Mouse (Mus musculus) ovary, postnatal 10 days (tissue): ENCODE data around the gene Lrfn4.
"Not testable (repeated sequence)": the region's sequence is repeated elsewhere in the genome, so short reads cannot be mapped to it uniquely, and the experiment has no call there.

ENCODE experiments used
- DNase-seq: peaks from one replicate; pipeline ENCODE4 v3.0.0; 2022; ENCODE audit warnings: low spot score

The Lrfn4 gene

GRCm38 (mm10) chr19:4610109-4610508 lies 5.4 kb downstream of the Lrfn4 start:
- no peak for DNase-seq

DNA sequence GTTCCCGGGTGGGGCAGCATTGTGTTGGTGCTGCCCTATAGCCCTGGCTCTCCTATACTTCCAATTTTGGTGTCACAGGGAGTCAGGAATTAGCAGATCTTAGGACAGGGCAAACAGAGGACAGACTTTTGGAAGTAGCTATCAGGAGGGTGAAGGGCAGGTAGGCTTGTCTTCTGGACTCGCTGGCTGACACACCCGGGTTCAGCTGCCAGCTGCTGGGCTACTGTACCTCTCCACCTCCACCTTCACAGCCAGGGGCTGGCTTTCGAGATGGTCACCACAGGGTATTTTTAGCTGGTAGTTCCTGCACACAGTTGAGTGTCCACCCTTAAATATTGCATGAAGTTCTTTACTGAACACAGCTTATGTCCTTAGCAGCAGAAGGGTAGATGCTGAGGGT lies 7.0 kb downstream of the Lrfn4 start:
- DNase-seq = no peak

DNA sequence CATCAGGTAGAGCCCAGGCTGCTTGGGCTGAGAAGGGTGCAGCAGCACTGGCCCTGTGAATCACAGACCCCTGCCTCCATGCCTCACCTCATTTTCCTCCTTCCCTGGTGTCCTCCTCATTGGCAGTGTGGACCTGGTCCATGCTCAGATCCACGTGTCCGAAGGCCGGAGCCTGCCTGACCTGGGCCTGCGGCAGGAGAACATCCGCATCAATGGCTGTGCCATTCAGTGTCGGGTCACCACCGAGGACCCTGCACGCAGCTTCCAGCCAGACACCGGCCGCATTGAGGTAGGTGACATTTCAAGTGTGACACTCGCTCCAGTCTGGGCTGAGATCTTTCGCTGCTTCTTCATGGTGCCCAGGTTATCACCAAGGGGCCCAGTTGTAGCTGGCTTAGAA lies 8.1 kb downstream of the Lrfn4 start:
- DNase-seq = no peak

DNA sequence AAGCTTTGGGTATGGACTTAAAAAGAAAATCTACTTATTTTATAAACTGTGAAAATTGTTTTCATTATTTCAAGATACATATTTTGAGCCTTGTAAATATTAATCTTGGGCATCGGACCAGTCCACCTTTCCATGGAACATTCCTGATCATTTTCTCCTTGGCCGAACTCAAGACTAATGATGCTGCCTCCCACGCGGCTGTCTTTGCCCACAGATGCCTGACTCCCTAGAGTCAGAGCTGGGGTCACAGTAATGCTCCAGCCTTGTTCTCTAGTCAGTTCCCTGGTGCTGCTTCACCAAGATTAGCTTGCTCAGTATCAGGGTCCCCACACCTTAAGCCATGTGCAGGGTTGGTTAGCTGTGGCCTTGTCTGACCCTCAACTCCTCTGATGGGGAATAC lies 9.8 kb downstream of the Lrfn4 start:
- DNase-seq = no peak

- DNase-seq = no peak
Measured at GRCm38 (mm10) chr19:4603801-4604723, 11.4 kb downstream of the Lrfn4 start.

- DNase-seq = no peak
Measured at GRCm38 (mm10) chr19:4602459-4602858, 13.0 kb downstream of the Lrfn4 start.

- no peak for DNase-seq
Measured at GRCm38 (mm10) chr19:4596071-4596470, 19.4 kb downstream of the Lrfn4 start.

DNA sequence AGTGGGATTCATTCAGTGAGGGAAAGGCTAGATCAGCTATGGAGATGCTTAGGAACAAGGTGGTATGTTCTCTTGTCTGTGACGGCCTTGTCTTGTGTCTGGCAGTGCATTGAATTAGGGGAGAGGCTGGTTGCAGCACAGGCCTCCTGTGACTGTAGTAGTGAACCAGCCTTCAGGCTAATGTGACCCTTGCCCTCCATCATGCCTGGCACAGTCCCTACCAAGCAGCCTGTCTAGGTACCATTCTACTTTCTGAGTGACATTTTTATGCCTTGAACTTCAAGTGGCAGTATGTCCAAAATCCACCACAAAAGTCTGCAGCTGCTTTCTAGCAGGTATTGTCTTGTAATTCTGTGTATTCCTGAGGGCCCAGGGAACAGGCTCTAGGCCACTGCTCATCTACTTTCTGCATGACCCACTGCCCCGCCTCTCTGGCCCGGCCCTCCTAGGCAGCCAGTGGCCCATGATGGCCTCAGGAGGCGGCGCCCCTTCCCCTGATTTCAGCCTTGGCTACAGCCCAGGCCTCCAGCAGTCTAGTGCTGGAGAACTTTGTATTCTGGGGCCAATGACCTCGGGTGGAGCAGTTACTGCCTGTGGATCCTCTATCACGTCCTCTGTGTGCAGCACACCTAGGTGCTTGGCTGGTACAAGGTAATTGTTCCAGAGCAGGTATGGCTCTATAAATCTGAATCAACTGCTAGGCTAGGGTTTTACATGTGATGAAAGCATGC lies 21.5 kb downstream of the Lrfn4 start:
- no peak for DNase-seq

DNA sequence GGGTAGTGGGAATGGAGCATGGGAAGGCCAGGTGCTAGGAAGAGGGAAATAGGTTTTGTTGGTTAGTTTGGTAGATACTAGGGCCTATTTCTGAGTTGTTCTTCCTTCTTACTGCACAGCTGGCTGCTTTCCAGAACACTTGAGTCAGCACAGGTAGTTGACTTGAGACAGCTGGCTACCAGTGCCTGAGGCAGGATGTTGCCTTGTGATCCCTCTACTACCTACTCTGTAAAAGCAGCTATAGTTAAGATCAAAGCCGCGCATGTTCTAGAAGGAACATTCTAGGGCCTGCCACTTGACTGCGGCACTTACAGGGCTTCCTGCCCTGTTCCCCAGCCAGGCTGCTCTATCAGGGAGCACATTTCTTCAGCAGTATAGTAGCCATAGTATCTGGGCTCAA lies 25.4 kb downstream of the Lrfn4 start:
- DNase-seq = no peak

DNA sequence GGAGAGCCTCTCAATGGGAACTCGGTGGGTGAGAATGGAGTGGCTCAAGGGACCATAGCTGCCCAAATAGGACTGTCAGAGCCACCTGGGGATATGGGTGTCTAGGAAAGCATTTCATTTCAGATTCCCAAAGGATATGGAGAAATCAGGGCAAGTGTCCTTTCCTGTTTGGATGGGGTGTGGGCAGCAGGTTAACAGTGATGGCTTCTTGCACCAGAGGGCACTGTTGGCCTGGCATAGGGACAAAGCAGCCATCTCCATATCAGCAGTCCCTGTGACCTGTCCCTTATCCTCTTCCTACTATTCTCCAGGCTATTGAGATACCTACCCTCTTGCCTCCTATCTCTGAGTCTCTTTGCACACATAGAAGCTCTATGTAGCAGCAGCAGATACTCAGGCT lies 26.4 kb downstream of the Lrfn4 start:
- DNase-seq = no peak

DNA sequence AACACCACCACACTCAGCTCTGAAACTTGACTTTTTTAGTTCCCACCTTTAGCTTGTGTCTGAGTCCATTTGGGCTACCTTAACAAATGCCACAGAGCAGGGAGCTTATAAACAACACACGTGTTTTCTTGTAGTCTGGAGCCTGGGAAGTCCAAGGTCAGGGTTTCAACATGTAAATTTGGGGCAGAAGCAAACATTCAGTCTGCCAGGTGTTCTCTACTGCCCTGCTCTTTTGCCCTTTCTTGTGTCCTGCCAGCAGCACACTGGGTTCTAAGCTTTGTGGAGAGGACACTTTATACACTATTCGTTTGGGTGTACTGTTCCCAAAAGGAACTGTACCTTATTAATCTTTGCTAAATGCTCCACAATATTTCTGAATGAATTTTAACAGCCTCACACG lies 27.0 kb downstream of the Lrfn4 start:
- DNase-seq = no peak

DNA sequence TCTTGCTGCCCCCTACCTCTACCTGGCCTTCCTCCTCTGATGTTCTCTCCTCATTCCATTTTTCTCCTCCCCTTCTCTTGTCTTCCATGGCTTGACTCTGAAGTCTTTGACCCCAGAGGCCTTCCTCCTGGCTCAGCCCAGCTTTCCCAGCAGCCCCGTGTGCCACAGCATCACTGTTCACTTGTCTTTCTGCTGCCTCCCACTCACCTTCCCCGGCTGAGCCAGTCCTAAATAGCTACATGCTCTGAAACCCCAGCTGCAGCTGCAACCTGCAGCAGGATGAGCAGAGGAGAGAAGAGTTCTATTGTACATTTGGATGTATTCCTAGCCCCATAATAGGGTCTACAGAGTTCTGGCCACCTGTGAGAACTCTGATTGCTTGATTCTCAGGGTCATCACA lies 28.0 kb downstream of the Lrfn4 start:
- DNase-seq = no peak

- DNase-seq = not testable (repeated sequence)
Measured at GRCm38 (mm10) chr19:4586783-4587182, 28.7 kb downstream of the Lrfn4 start.

GRCm38 (mm10) chr19:4583856-4584255 lies 31.6 kb downstream of the Lrfn4 start:
- DNase-seq = no peak

GRCm38 (mm10) chr19:4579296-4579695 lies 36.2 kb downstream of the Lrfn4 start:
- DNase-seq = no peak

- DNase-seq = no peak
Measured at GRCm38 (mm10) chr19:4578799-4579198, 36.7 kb downstream of the Lrfn4 start.

DNA sequence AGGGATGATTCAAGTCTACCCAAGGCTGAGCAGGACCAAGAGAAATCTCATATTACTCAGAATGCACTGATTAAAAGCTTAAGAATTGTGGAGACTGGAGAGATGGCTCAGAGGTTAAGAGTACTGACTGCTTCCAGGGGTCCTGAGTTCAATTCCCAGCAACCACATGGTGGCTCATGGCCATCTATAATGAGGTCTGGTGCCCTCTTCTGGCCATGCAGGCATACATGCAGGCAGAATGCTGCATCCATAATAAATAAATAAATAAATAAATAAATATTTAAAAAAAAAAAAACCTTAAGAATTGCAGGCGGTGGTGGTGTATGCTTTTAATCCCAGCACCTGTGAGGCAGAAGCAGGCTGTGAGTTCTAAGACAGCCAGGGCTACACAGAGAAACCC lies 42.2 kb downstream of the Lrfn4 start:
- DNase-seq = no peak

GRCm38 (mm10) chr19:4572467-4572866 lies 43.0 kb downstream of the Lrfn4 start:
- DNase-seq = no peak

GRCm38 (mm10) chr19:4572061-4572460 lies 43.4 kb downstream of the Lrfn4 start:
- no peak for DNase-seq

- no peak for DNase-seq
Measured at GRCm38 (mm10) chr19:4571658-4572057, 43.8 kb downstream of the Lrfn4 start.

DNA sequence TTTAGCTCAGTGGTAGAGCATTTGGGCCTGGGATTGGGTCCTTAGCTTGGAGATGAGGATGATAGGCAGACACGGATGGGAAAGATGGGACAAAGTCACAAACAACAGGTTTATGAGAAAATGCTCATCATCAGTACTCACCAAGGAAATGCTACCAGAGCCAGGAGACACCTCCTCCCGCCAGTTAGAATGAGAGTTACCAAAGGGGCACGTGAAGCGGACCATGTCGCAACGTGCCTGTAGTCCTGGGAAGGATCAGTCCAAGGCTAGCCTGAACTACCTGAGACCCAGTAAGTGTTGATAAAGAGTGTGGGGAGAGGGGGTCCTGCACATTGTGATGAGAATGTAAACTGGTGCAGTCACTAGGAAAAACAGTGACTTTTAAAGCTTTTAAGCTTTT lies 44.7 kb downstream of the Lrfn4 start:
- DNase-seq = no peak

- DNase-seq = no peak
Measured at GRCm38 (mm10) chr19:4570237-4570613, 45.2 kb downstream of the Lrfn4 start.
